Comparison of ENCODE assay signal across 16 mouse cellular contexts in the genomic region with DNA sequence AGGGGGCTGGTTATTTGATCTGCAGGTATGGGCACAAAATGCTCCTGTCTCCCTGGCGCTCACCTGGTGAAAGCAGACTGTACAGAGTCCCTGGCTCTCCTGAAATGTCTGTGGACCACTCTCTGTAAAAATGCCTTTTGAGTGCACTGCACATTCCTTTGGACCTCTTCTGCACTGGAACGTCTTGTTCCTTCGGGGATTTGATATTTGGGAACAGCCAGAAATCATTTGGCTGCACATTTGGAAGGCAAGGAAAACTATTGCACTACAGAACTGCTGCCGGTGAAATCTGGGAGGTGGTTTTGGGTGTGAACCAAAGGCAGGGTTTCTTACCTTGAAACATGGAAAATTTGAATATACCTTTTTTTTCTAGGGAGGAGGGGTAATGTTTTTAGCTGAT. TPM values are rescaled to one million over a fixed set of nuclear protein-coding genes. Genes with fewer than 3 reads are reported as not detected.
DNase-seq lines count a peak whose midpoint lies in the region; TF ChIP-seq lines count a peak whose summit lies in the region.
"Had no signal": no experiment of that assay in that cellular context is flagged by ENCODE, and none has a peak within 500 bp of the region (broad histone marks: within the 10 kb centered on the region; RNA-seq: fewer than 3 reads in every experiment).

No protein-coding gene starts in this region.

- 54% methylated on average over 4 of the region's 4 CpGs for WGBS in lung, adult 2 months

- DNase-seq in adrenal gland, postnatal 14 days = peak; percentile 36
- DNase-seq in adrenal gland, adult 18-20 months (ENCODE audit: low spot score in 2 of 2) = no peak
- peak; percentile 46 to 64 for DNase-seq in lung, adult 18-20 months
- no peak for DNase-seq in lung, postnatal 4 days
- peak; percentile 24 for DNase-seq in lung, adult 2 months
- DNase-seq in spleen, postnatal 14 days (ENCODE audit: low spot score in 2 of 2) = no peak
- DNase-seq in frontal cortex, adult 2 months (ENCODE audit: extremely low spot score in 1 of 2, low spot score in 1 of 2) = no peak
- DNase-seq: cerebellum, adult 11-12 months; cerebellum, postnatal 36 days; spleen, adult 18-20 months; thymus, postnatal 25 days had no signal

- H3K4me3 ChIP-seq in lung, adult 2 months (replicated peaks; ENCODE audit: extremely low read depth, low read depth, low read length) = no peak overlapping the region
- H3K4me3 ChIP-seq: forebrain, embryonic 13.5 days; hindbrain, embryonic 13.5 days; limb, embryonic 10.5 days; neural tube, embryonic 12.5 days; stomach, embryonic 15.5 days had no signal

- TF ChIP-seq POLR2A in lung, adult 2 months (IDR thresholded peaks at IDR 0.05; ENCODE audit: borderline replicate concordance, extremely low read depth, low read depth, low read length) = no peak

- no peak for TF ChIP-seq CTCF in lung, adult 2 months (IDR thresholded peaks at IDR 0.05; ENCODE audit: insufficient read depth, low read length)

- peaks cover 4% of the 10 kb centered on the region for H3K4me1 ChIP-seq in lung, adult 2 months (ENCODE audit: control insufficient read depth, insufficient read depth, low read length)
- H3K4me1 ChIP-seq: stomach, embryonic 15.5 days had no signal

RNA-seq across cellular contexts. Expression of a gene that starts 38.1 kb away (rescaled TPM):
- 164 and 209 TPM in 2 replicates for total RNA-seq in adrenal gland, postnatal 14 days (2021)
- total RNA-seq in adrenal gland, adult 18-20 months (2021) = 100 to 1,000 TPM in 1 of 2 experiments, 10 to 100 TPM in 1; 71.5 to 274 TPM
- polyA plus RNA-seq in lung, adult 2 months (2012; rRNA removed) = 7.8 and 13.2 TPM in 2 replicates
- polyA plus RNA-seq in frontal cortex, adult 2 months (2012; rRNA removed) = 14.6 and 17.3 TPM in 2 replicates

Comparison
In these comparisons a context has a peak if more than half of its experiments do, and no peak if none do; other contexts are left out.
1. DNase-seq: peak in adrenal gland, postnatal 14 days (single experiment), lung, adult 18-20 months (2 of 2) and lung, adult 2 months (single experiment); none in adrenal gland, adult 18-20 months (0 of 2), lung, postnatal 4 days (0 of 2), spleen, postnatal 14 days (0 of 2) and frontal cortex, adult 2 months (0 of 2).